Mouse (Mus musculus) lung, embryonic 14.5 days (tissue): Measurements from ENCODE around the gene Atp5mpl. TPM values are rescaled to one million over a fixed set of nuclear protein-coding genes. Genes with fewer than 3 reads are reported as not detected.

Experiments used
- ATAC-seq: fragments of 200-750 bp; cut with Nextera tagmentation; 2 replicates; pipeline ENCODE4 v1.8.0; 2017; ENCODE audit warnings: mild to moderate bottlenecking, moderate TSS enrichment, moderate library complexity; ENCODE audit not compliant: insufficient read depth
- DNase-seq: peaks from one replicate; pipeline ENCODE4 v3.0.0-alpha.2; 2015
- H3K27ac ChIP-seq: fragments of 300-500 bp; sonication (generic); 2 replicates; pipeline ENCODE4 v1.5.1; 2014; ENCODE audit warnings: low read depth, mild to moderate bottlenecking, moderate library complexity
- H3K27me3 ChIP-seq: fragments of 300-500 bp; sonication (generic); 2 replicates; pipeline ENCODE4 v1.6.1; 2014; ENCODE audit warnings: low read length, control low read depth; ENCODE audit not compliant: insufficient read depth
- H3K36me3 ChIP-seq: fragments of 300-500 bp; sonication (generic); 2 replicates; pipeline ENCODE4 v1.6.1; 2014; ENCODE audit warnings: control low read depth; ENCODE audit not compliant: insufficient read depth
- H3K4me1 ChIP-seq: fragments of 300-500 bp; sonication (generic); 2 replicates; pipeline ENCODE4 v1.6.1; 2014; ENCODE audit warnings: antibody characterized with exemption, control low read depth; ENCODE audit not compliant: insufficient read depth
- H3K4me2 ChIP-seq: fragments of 300-500 bp; sonication (generic); 2 replicates; pipeline ENCODE4 v1.6.1; 2014; ENCODE audit warnings: mild to moderate bottlenecking
- H3K4me3 ChIP-seq: fragments of 300-500 bp; sonication (generic); 2 replicates; pipeline ENCODE4 v1.5.1; 2014; ENCODE audit warnings: low read depth, low read length
- H3K9ac ChIP-seq: fragments of 300-500 bp; sonication (generic); 2 replicates; pipeline ENCODE4 v1.6.1; 2014
- H3K9me3 ChIP-seq: fragments of 300-500 bp; sonication (generic); 2 replicates; pipeline ENCODE4 v1.6.1; 2016; ENCODE audit warnings: low read depth, low read length, control low read depth
- CTCF ChIP-seq: IDR thresholded peaks from 2 replicates; pipeline ENCODE4 v1.5.1; 2016; ENCODE audit warnings: antibody characterized with exemption, low read depth
- WGBS: fragments of 180-500 bp; shearing (Covaris S2); extraction: QIAGEN DNeasy Blood & Tissue Kit; methylation state at CpG from one replicate; pipeline ENCODE4 v1.1.7; 2014; 5-methylcytosine and 5-hydroxymethylcytosine counted together
- polyA plus RNA-seq: library from polyadenylated mRNA; unstranded; fragments of >200 nt; fragmentation: Nextera tagmentation; extraction: Ambion mirVana; gene quantifications from 2 replicates; pipeline ENCODE4 v1.2.1, GENCODE M21; 2014

The Atp5mpl gene
- polyA plus RNA-seq, 1 experiment from 2014 or later, result 647 TPM

- Histone ChIP-seq H3K27me3 (no peaks in the 10 kb centered on the region), H3K4me3 (no peak overlapping the region), H3K4me2 (no peak overlapping the region), H3K36me3 (no peaks in the 10 kb centered on the region), H3K9ac (no peak overlapping the region), H3K9me3 (no peaks in the 10 kb centered on the region), H3K27ac (no peak overlapping the region), H3K4me1 (no peaks in the 10 kb centered on the region)
- ATAC-seq (no peak), DNase-seq (no peak)
- 84% methylated on average over 5 of the region's 5 CpGs for WGBS
- TF ChIP-seq CTCF, result no peak
Observed at GRCm38 (mm10) chr12:111992626-111993025, 25.8 kb upstream of the Atp5mpl start.

DNA sequence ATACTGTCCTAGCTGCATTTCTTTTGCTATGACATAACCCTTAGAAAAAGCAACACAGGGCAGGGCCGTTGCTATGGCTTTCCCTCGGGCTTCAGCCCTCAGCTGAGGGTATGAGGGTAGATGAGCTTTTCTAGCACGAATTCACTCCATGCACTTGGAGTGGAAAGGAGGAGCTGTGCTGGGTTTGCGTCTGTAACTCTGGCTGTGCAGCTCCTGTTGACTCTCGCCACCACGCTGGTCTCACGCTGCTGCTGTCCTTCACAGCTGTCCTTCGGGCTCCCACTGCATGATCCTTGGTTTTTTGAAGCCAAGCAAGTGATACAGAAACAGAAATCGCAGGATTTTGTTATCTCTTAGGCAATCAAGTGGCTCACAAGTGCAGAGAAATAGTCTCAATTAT lies 20.0 kb upstream of the Atp5mpl start:
- DNase-seq (no peak), ATAC-seq (no peak)
- 34% methylated on average over 9 of the region's 9 CpGs for WGBS
- H3K36me3 ChIP-seq, result no peaks in the 10 kb centered on the region
- H3K27me3 ChIP-seq, result no peaks in the 10 kb centered on the region
- no peak overlapping the region for H3K4me3 ChIP-seq
- no peak overlapping the region for H3K4me2 ChIP-seq
- no peak overlapping the region for H3K27ac ChIP-seq
- no peak for TF ChIP-seq CTCF
- no peaks in the 10 kb centered on the region for H3K4me1 ChIP-seq
- no peak overlapping the region for H3K9ac ChIP-seq
- H3K9me3 ChIP-seq, result no peaks in the 10 kb centered on the region

GRCm38 (mm10) chr12:111983165-111983564 lies 16.4 kb upstream of the Atp5mpl start:
- Histone ChIP-seq H3K4me3 (no peak overlapping the region), H3K4me1 (no peaks in the 10 kb centered on the region), H3K9me3 (no peaks in the 10 kb centered on the region), H3K27me3 (no peaks in the 10 kb centered on the region), H3K36me3 (no peaks in the 10 kb centered on the region), H3K4me2 (no peak overlapping the region), H3K9ac (no peak overlapping the region), H3K27ac (no peak overlapping the region)
- DNase-seq (no peak), ATAC-seq (no peak)
- 59% methylated on average over 2 of the region's 2 CpGs for WGBS
- no peak for TF ChIP-seq CTCF

DNA sequence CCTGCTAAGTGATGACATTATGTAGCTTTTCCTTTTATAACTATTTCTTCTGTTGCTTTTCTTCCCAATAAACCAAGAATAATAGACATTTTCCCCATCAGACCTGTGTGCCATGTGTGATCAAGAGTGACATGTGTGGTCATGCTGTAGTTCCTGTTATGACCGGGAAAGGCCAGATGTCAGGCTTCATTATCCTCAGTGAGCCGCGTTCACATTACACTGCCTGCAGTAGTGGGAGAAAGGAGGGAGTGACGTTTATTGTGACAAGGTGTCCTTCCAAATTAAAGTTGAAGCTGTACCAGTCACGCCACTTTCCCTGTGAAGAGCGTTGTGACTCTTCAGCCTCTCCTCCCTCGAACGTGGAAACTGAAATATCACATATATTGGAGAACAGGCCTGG lies 15.1 kb upstream of the Atp5mpl start:
- Histone ChIP-seq H3K27ac (no peak overlapping the region), H3K9me3 (no peaks in the 10 kb centered on the region), H3K9ac (no peak overlapping the region), H3K4me3 (no peak overlapping the region), H3K4me1 (no peaks in the 10 kb centered on the region), H3K36me3 (no peaks in the 10 kb centered on the region), H3K4me2 (no peak overlapping the region), H3K27me3 (no peaks in the 10 kb centered on the region)
- ATAC-seq (no peak), DNase-seq (no peak)
- 61% methylated on average over 8 of the region's 8 CpGs for WGBS
- no peak for TF ChIP-seq CTCF

GRCm38 (mm10) chr12:111980887-111981367 lies 14.2 kb upstream of the Atp5mpl start, which contains the start of gene Rd3l:
Gene Rd3l (minus strand): TSS chr12:111981317.
- H3K27ac ChIP-seq, result no peak within 1 kb of the TSS

DNA sequence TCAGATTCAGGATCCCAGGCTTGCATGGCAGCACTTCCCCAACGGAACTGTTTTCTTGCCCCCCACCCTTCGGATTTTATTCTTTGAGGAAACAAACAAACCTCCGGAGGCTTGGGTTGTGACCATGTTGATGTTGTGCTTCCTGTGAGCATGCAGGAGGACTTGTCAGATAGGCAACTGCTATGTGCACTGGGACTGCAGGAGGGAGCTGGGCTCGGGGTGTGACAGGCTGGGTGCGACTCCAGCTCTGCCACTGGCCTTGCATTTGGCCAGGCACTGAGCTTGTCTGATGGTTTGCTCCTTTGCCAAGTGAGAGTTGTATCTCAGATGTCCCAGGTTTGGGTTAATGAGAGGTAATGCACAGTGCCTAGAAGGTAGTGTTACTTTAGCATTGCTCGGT lies 11.5 kb upstream of the Atp5mpl start:
- no peak overlapping the region for H3K4me3 ChIP-seq
- H3K27ac ChIP-seq, result no peak overlapping the region
- DNase-seq (no peak), ATAC-seq (no peak)
- no peaks in the 10 kb centered on the region for H3K9me3 ChIP-seq
- TF ChIP-seq CTCF, result no peak
- H3K4me1 ChIP-seq, result no peaks in the 10 kb centered on the region
- H3K36me3 ChIP-seq, result no peaks in the 10 kb centered on the region
- no peak overlapping the region for H3K4me2 ChIP-seq
- WGBS, result 61% methylated on average over 6 of the region's 6 CpGs
- no peaks in the 10 kb centered on the region for H3K27me3 ChIP-seq
- no peak overlapping the region for H3K9ac ChIP-seq

More at GRCm38 (mm10) chr12:111980887-111981367, 14.2 kb upstream of the Atp5mpl start, which contains the start of gene Rd3l:
- Histone ChIP-seq H3K4me3 (no peak within 1 kb of the TSS), H3K9me3 (no peaks in the 10 kb centered on the region), H3K36me3 (no peaks in the 10 kb centered on the region), H3K9ac (no peak within 1 kb of the TSS), H3K4me1 (no peaks in the 10 kb centered on the region), H3K27me3 (no peaks in the 10 kb centered on the region), H3K4me2 (no peak within 1 kb of the TSS)
- WGBS, result 49% methylated on average over 6 of the region's 6 CpGs
- no peak for TF ChIP-seq CTCF
- no peak for DNase-seq
- no peak for ATAC-seq

DNA sequence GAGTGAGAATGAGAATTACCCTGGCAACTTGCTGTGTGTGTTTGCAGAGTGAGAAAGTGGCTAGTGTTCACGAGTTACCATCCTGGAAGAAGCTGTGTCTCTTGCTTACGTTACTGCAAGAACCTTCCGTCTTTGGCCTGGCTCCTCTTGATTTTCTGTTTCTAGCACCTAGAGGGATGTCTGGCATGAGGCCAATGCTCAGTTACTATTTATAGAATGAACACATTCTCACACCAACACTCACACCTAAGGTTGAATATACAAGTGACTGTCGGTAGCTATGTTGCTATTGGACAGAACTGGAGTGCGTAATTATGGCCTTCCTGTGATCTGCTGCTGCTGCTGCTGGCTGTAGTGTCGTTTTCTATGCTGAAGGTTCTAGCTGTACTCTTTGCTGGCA lies 10.4 kb upstream of the Atp5mpl start:
- DNase-seq, result peak; percentile 71
- TF ChIP-seq CTCF, result no peak
- peak; percentile 58; the same call in 1 of the 2 replicates for ATAC-seq
- Histone ChIP-seq H3K4me2 (no peak overlapping the region), H3K36me3 (no peaks in the 10 kb centered on the region), H3K4me3 (no peak overlapping the region), H3K27me3 (no peaks in the 10 kb centered on the region), H3K9me3 (no peaks in the 10 kb centered on the region), H3K27ac (no peak overlapping the region), H3K9ac (no peak overlapping the region), H3K4me1 (no peaks in the 10 kb centered on the region)
- 17% methylated on average over 6 of the region's 6 CpGs for WGBS

GRCm38 (mm10) chr12:111974578-111974977 lies 7.8 kb upstream of the Atp5mpl start:
- Histone ChIP-seq H3K9me3 (no peaks in the 10 kb centered on the region), H3K27me3 (no peaks in the 10 kb centered on the region), H3K4me1 (no peaks in the 10 kb centered on the region), H3K27ac (no peak overlapping the region), H3K4me3 (no peak overlapping the region), H3K36me3 (no peaks in the 10 kb centered on the region), H3K9ac (no peak overlapping the region), H3K4me2 (no peak overlapping the region)
- ATAC-seq, result no peak
- TF ChIP-seq CTCF, result no peak
- no peak for DNase-seq
- WGBS, result 62% methylated on average over 6 of the region's 6 CpGs
